Mouse (Mus musculus): ENCODE measurements at regions not wholly inside any gene's neighbourhood (a gene's known extent, or its start where the extent isn't known, plus 50 kb on each side); places are given as distances from the start of the nearest gene placed in this dataset.

DNA sequence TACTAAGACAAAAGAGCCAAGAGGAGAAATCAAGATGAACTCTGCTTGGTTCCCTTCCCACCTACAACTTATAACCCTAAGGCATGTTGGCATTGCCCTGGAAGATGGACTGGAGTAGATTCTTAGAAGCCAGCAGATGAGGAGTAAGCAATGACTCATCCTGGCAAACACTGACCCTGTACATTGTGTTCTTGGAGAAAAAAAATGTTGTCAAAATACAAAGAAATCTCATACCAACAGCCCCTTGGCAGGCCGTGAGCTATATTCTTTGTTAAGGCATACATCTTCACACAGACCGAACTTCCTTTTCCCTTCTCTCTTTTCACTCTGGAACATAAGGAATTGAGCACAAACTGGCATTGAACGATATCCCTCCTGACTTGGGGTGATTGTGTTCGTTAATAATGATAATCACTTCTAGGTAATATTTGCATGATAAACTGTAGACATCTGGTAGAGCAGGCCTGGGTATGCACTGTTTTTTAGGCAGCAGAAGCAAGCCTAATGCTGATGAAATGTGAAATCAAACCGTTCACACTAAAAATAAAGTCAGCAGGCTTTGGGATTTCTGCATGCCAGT is 787.7 kb downstream of the Tmem114 start:
- Histone ChIP-seq H3K9me3 (no peaks in the 10 kb centered on the region), H3K4me2 (no peak overlapping the region), H3K36me3 (no peaks in the 10 kb centered on the region), H3K27ac (no peak overlapping the region), H3K27me3 (replicated peaks) (no peaks in the 10 kb centered on the region), H3K9ac (no peak overlapping the region), H3K4me1 (no peaks in the 10 kb centered on the region), H3K4me3 (replicated peaks) (no peak overlapping the region)
- 76% methylated on average over 5 of the region's 5 CpGs for WGBS
- ATAC-seq (ENCODE audit: insufficient read depth, low FRiP score, low read depth), result no peak

GRCm38 (mm10) chr16:7636326-7636725 is 788.6 kb downstream of the Tmem114 start:
- Histone ChIP-seq H3K9me3 (no peaks in the 10 kb centered on the region), H3K9ac (no peak overlapping the region), H3K27me3 (replicated peaks) (no peaks in the 10 kb centered on the region), H3K4me3 (replicated peaks) (no peak overlapping the region), H3K27ac (no peak overlapping the region), H3K4me2 (no peak overlapping the region), H3K4me1 (no peaks in the 10 kb centered on the region), H3K36me3 (no peaks in the 10 kb centered on the region)
- WGBS, result 65% methylated on average over 5 of the region's 5 CpGs
- ATAC-seq (ENCODE audit: insufficient read depth, low FRiP score, low read depth), result no peak

GRCm38 (mm10) chr16:7632474-7632873 is 792.5 kb downstream of the Tmem114 start:
- H3K36me3 ChIP-seq, result no peaks in the 10 kb centered on the region
- H3K9ac ChIP-seq, result no peak overlapping the region
- no peak overlapping the region for H3K4me3 ChIP-seq (replicated peaks)
- H3K4me1 ChIP-seq, result no peaks in the 10 kb centered on the region
- no peak overlapping the region for H3K4me2 ChIP-seq
- no peaks in the 10 kb centered on the region for H3K27me3 ChIP-seq (replicated peaks)
- 25% methylated on average over 5 of the region's 5 CpGs for WGBS
- no peaks in the 10 kb centered on the region for H3K9me3 ChIP-seq
- no peak overlapping the region for H3K27ac ChIP-seq
- no peak for ATAC-seq (ENCODE audit: insufficient read depth, low FRiP score, low read depth)

DNA sequence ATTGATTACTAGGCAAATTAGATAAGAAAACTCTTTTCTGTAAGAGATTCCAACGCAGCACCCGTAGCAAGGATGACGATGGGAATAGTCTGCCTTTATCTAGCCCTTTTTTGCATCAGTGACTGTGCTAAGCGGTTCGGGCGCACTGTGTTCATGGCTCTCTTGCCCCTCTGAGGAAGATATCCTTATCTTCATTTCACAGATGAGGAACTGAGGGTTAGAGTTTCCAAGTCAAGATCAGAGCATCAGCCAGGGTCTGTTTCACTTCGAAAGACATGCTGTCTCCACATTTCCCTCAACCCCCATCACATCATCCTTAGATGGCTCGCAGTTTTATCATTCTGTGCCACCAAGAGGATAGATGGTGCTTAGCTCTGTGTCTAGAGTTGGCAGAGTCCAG is 796.6 kb downstream of the Tmem114 start:
- Histone ChIP-seq H3K36me3 (no peaks in the 10 kb centered on the region), H3K27ac (no peak overlapping the region), H3K4me1 (no peaks in the 10 kb centered on the region), H3K4me3 (replicated peaks) (no peak overlapping the region), H3K9me3 (no peaks in the 10 kb centered on the region), H3K27me3 (replicated peaks) (no peaks in the 10 kb centered on the region), H3K4me2 (no peak overlapping the region), H3K9ac (no peak overlapping the region)
- WGBS, result 58% methylated on average over 8 of the region's 8 CpGs
- no peak for ATAC-seq (ENCODE audit: insufficient read depth, low FRiP score, low read depth)

DNA sequence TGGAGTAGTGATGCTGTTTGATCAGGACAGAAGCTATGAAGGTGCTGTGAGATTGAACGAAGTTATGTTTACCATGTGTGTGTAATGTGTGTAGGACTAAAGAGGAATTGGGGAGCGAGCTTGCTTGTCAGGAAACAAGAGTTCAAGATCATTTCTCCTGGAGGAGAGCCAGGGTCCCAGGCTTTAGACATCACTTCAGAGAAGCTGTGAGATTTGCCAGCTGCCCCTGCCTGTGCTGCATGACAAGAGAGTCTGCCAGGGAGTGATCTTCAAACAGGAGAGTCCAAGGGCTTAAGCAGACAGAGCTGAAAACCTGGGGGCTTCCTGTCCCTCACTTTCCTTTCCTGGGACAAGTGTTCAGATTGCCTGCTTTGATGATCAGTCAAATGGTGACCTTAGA is 818.3 kb downstream of the Tmem114 start:
- H3K36me3 ChIP-seq, result no peaks in the 10 kb centered on the region
- H3K9ac ChIP-seq, result no peak overlapping the region
- no peak overlapping the region for H3K4me2 ChIP-seq
- ATAC-seq (ENCODE audit: insufficient read depth, low FRiP score, low read depth), result no peak
- H3K27ac ChIP-seq, result no peak overlapping the region
- H3K4me3 ChIP-seq (replicated peaks), result no peak overlapping the region
- H3K27me3 ChIP-seq (replicated peaks), result no peaks in the 10 kb centered on the region
- H3K9me3 ChIP-seq, result no peaks in the 10 kb centered on the region
- H3K4me1 ChIP-seq, result no peaks in the 10 kb centered on the region
- WGBS, result 30% methylated on average over 2 of the region's 2 CpGs

GRCm38 (mm10) chr16:7602428-7602827 is 822.5 kb downstream of the Tmem114 start:
- no peaks in the 10 kb centered on the region for H3K36me3 ChIP-seq
- no peak overlapping the region for H3K27ac ChIP-seq
- no peak overlapping the region for H3K4me2 ChIP-seq
- H3K4me1 ChIP-seq, result no peaks in the 10 kb centered on the region
- no peaks in the 10 kb centered on the region for H3K9me3 ChIP-seq
- no peak for ATAC-seq (ENCODE audit: insufficient read depth, low FRiP score, low read depth)
- no peak overlapping the region for H3K4me3 ChIP-seq (replicated peaks)
- no peaks in the 10 kb centered on the region for H3K27me3 ChIP-seq (replicated peaks)
- no peak overlapping the region for H3K9ac ChIP-seq
- 21% methylated on average over 1 of the region's 1 CpGs for WGBS

DNA sequence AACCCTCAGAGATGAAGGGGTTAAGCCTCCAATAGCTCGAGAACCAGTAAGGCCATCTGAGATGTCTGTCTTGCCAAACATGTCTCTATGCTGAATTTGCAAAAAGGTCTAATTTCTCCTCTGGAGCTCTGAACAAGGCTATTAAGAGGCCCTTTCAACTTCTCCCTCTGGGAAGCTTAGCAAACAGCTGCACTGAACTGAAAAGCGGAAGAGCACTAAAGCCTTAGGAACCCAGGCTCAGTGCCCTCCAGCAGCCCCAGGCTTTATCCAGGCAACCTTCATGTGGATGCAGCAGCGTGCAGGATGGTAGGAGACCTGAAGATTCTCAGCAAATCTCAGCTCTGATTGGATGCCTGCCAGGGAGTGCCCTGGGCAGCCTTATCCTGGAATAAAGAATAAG is 850.1 kb downstream of the Tmem114 start:
- Histone ChIP-seq H3K9ac (no peak overlapping the region), H3K4me2 (no peak overlapping the region), H3K9me3 (no peaks in the 10 kb centered on the region), H3K27ac (no peak overlapping the region), H3K36me3 (no peaks in the 10 kb centered on the region), H3K4me1 (no peaks in the 10 kb centered on the region), H3K27me3 (replicated peaks) (no peaks in the 10 kb centered on the region), H3K4me3 (replicated peaks) (no peak overlapping the region)
- 44% methylated on average over 3 of the region's 3 CpGs for WGBS
- no peak for ATAC-seq (ENCODE audit: insufficient read depth, low FRiP score, low read depth)

DNA sequence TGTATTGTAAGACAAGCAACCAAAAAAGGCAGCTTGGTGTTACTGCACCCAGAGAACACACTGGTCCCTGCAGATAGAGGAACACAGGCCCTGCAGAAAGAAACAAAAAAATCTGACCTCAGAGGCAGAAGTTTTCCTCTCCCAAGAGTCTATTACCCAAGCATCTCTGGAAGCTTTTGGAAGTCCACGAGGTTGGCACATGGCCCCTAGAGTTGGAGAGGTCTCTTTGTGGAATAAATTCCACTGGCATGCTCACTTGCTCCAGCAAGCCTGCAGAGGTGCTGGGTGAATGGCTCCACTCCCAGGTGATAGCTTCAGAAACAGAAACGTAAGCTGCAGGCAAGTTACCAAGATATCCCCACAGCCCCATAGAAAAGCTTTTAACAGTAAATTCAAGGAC is 864.1 kb downstream of the Tmem114 start:
- H3K27me3 ChIP-seq (replicated peaks), result no peaks in the 10 kb centered on the region
- H3K27ac ChIP-seq, result no peak overlapping the region
- 58% methylated on average over 2 of the region's 2 CpGs for WGBS
- no peaks in the 10 kb centered on the region for H3K36me3 ChIP-seq
- ATAC-seq (ENCODE audit: insufficient read depth, low FRiP score, low read depth), result no peak
- no peak overlapping the region for H3K9ac ChIP-seq
- no peak overlapping the region for H3K4me2 ChIP-seq
- no peaks in the 10 kb centered on the region for H3K4me1 ChIP-seq
- H3K9me3 ChIP-seq, result no peaks in the 10 kb centered on the region
- H3K4me3 ChIP-seq (replicated peaks), result no peak overlapping the region

GRCm38 (mm10) chr16:7559177-7559576 is 865.8 kb downstream of the Tmem114 start:
- Histone ChIP-seq H3K9ac (no peak overlapping the region), H3K4me1 (no peaks in the 10 kb centered on the region), H3K4me2 (no peak overlapping the region), H3K4me3 (replicated peaks) (no peak overlapping the region), H3K27me3 (replicated peaks) (no peaks in the 10 kb centered on the region), H3K27ac (no peak overlapping the region), H3K36me3 (no peaks in the 10 kb centered on the region), H3K9me3 (no peaks in the 10 kb centered on the region)
- no peak for ATAC-seq (ENCODE audit: insufficient read depth, low FRiP score, low read depth)
- 75% methylated on average over 1 of the region's 1 CpGs for WGBS

DNA sequence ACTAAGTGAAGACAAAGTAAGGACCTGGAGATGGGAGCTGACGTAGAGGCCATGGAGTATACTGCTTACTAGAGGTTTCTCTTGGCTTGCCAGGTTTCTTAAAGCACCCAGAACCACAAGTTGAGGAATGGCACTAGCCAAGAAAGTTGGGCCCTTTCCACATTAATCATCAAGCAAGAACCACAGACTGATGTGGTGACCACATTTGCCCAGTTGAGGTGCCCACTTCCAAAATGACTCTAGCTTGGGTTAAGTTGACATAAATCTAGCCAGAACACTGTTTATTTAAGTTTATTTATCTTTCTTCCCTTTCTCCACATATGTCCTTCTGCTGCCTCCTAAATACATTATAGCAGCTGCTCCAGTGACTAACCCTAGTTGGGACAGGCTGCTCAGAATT is 866.3 kb downstream of the Tmem114 start:
- no peak for ATAC-seq (ENCODE audit: insufficient read depth, low FRiP score, low read depth)

GRCm38 (mm10) chr16:7555911-7556310 is 869.0 kb downstream of the Tmem114 start:
- Histone ChIP-seq H3K4me3 (replicated peaks) (no peak overlapping the region), H3K4me1 (no peaks in the 10 kb centered on the region), H3K27ac (no peak overlapping the region), H3K9me3 (no peaks in the 10 kb centered on the region), H3K27me3 (replicated peaks) (no peaks in the 10 kb centered on the region), H3K36me3 (no peaks in the 10 kb centered on the region), H3K4me2 (no peak overlapping the region), H3K9ac (no peak overlapping the region)
- 85% methylated on average over 9 of the region's 9 CpGs for WGBS
- ATAC-seq (ENCODE audit: insufficient read depth, low FRiP score, low read depth), result no peak

More for the DNA sequence above, 866.3 kb downstream of the Tmem114 start:
- 82% methylated on average over 1 of the region's 1 CpGs for WGBS
- Histone ChIP-seq H3K27me3 (replicated peaks) (no peaks in the 10 kb centered on the region), H3K27ac (no peak overlapping the region), H3K4me1 (no peaks in the 10 kb centered on the region), H3K9ac (no peak overlapping the region), H3K9me3 (no peaks in the 10 kb centered on the region), H3K4me2 (no peak overlapping the region), H3K36me3 (no peaks in the 10 kb centered on the region), H3K4me3 (replicated peaks) (no peak overlapping the region)

DNA sequence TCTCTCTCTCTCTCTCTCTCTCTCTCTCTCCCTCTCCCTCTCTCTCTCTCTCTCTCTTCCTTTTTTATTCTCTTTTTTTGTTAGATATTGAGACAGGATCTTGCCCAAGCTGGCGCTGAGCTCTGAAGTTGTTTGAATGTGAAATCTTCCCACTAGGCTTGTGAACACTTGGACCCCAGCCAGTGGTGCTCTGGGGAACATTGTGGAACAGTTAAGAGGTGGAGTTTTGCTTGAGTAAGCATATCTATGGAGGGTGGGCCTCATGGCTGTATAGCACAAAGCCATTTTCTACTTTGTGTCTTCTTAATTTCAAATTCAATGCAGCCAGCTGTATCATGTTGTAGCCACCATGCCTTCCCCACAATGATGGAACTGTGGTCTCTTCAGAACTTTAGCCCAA is 875.4 kb downstream of the Tmem114 start:
- Histone ChIP-seq H3K9ac (no peak overlapping the region), H3K9me3 (no peaks in the 10 kb centered on the region), H3K36me3 (no peaks in the 10 kb centered on the region), H3K4me2 (no peak overlapping the region), H3K27ac (no peak overlapping the region), H3K4me3 (replicated peaks) (no peak overlapping the region), H3K27me3 (replicated peaks) (no peaks in the 10 kb centered on the region), H3K4me1 (no peaks in the 10 kb centered on the region)
- no peak for ATAC-seq (ENCODE audit: insufficient read depth, low FRiP score, low read depth)
- 75% methylated on average over 1 of the region's 1 CpGs for WGBS

- no peak for ATAC-seq (ENCODE audit: insufficient read depth, low FRiP score, low read depth)
- Histone ChIP-seq H3K36me3 (no peaks in the 10 kb centered on the region), H3K9ac (no peak overlapping the region), H3K9me3 (no peaks in the 10 kb centered on the region), H3K27me3 (replicated peaks) (no peaks in the 10 kb centered on the region), H3K4me1 (no peaks in the 10 kb centered on the region), H3K4me3 (replicated peaks) (no peak overlapping the region), H3K4me2 (no peak overlapping the region), H3K27ac (no peak overlapping the region)
- WGBS, result 70% methylated on average over 4 of the region's 4 CpGs
Measured at GRCm38 (mm10) chr16:7544067-7544466, 880.9 kb downstream of the Tmem114 start.
